In genomic region chr8:107572497-107572896, GRCm38 (mm10) we compare ENCODE assay signal across 8 mouse cellular contexts. TPM values are rescaled to one million over a fixed set of nuclear protein-coding genes. Genes with fewer than 3 reads are reported as not detected.
A peak's percentile ranks its signal among the peaks of the same experiment; 100 is the strongest.
DNase-seq lines count a peak whose midpoint lies in the region; ATAC-seq and TF ChIP-seq lines count a peak whose summit lies in the region.

No protein-coding gene starts in this region.

- H3K4me1 ChIP-seq in forebrain, embryonic 14.5 days (ENCODE audit: control insufficient read depth, insufficient read depth, low read length), result peaks cover 4% of the 10 kb centered on the region; the same call in 1 of the 2 replicates
- H3K4me1 ChIP-seq in forebrain, embryonic 12.5 days, result 0 out of 2 replicates have a peak, but pooled peaks cover 3% of the 10 kb centered on the region

- ATAC-seq in forebrain, embryonic 14.5 days, result no peak
- ATAC-seq in forebrain, embryonic 12.5 days (ENCODE audit: low FRiP score), result no peak
- no peak for ATAC-seq in Patski

- in situ Hi-C loops in Patski (cut with MboI; ENCODE audit: low pct_unique_long_range_greater_than_20kb), result loop anchor here (10.0 kb wide), 1 partner anchor 468 kb away; no protein-coding TSS in a partner anchor

- POLR2A ChIA-PET in Patski (lab: Charles Lee), result interaction anchor here (0.6 to 1.5 kb wide), 2 partner anchors 17 to 38 kb away, joined by 3 read pairs; no protein-coding TSS in a partner anchor

- H3K4me3 ChIP-seq in forebrain, embryonic 14.5 days (ENCODE audit: low read depth, low read length), result no peak overlapping the region
- no peak overlapping the region for H3K4me3 ChIP-seq in forebrain, embryonic 12.5 days (replicated peaks)

- TF ChIP-seq CTCF in Patski (IDR thresholded peaks at IDR 0.05), result peak; percentile 95

- H3K27me3 ChIP-seq in forebrain, embryonic 14.5 days (replicated peaks; ENCODE audit: control insufficient read depth, insufficient read depth, low read length), result no peaks in the 10 kb centered on the region
- H3K27me3 ChIP-seq in forebrain, embryonic 12.5 days, result no peaks in the 10 kb centered on the region
- H3K27me3 ChIP-seq in Patski, result no peaks in the 10 kb centered on the region
- no peaks in the 10 kb centered on the region for H3K27me3 ChIP-seq in splenic B cell, adult 2 months (ENCODE audit: control insufficient read depth, insufficient read depth, low read length, poor library complexity, severe bottlenecking)

- H3K4me2 ChIP-seq in forebrain, embryonic 14.5 days (ENCODE audit: low read length), result no peak overlapping the region
- no peak overlapping the region for H3K4me2 ChIP-seq in forebrain, embryonic 12.5 days

- H3K9ac ChIP-seq in forebrain, embryonic 14.5 days (ENCODE audit: low read length), result no peak overlapping the region
- no peak overlapping the region for H3K9ac ChIP-seq in forebrain, embryonic 12.5 days

- no peaks in the 10 kb centered on the region for H3K36me3 ChIP-seq in forebrain, embryonic 14.5 days (ENCODE audit: control insufficient read depth, insufficient read depth, low read length)
- no peaks in the 10 kb centered on the region for H3K36me3 ChIP-seq in forebrain, embryonic 12.5 days (replicated peaks)
- H3K36me3 ChIP-seq in splenic B cell, adult 2 months (ENCODE audit: control insufficient read depth, insufficient read depth, low read length, poor library complexity, severe bottlenecking), result no peaks in the 10 kb centered on the region

- 55% methylated on average over 4 of the region's 4 CpGs for WGBS in forebrain, embryonic 14.5 days
- 60% methylated on average over 4 of the region's 4 CpGs for WGBS in forebrain, embryonic 12.5 days
- 57% methylated on average over 4 of the region's 4 CpGs for WGBS in large intestine, adult 2 months

- H3K27ac ChIP-seq in forebrain, embryonic 14.5 days (ENCODE audit: low read depth, low read length), result no peak overlapping the region
- H3K27ac ChIP-seq in forebrain, embryonic 12.5 days, result no peak overlapping the region

- DNase-seq in forebrain, embryonic 14.5 days (ENCODE audit: low spot score), result peak; percentile 52
- no peak for DNase-seq in Patski (ENCODE audit: low read depth, low spot score)
- peak; percentile 57 to 78 for DNase-seq in cerebellum, postnatal 25 days
- DNase-seq in heart, adult 8-10 months (ENCODE audit: low spot score), result peak; percentile 66
- peak; percentile 33 for DNase-seq in large intestine, adult 2 months (ENCODE audit: low read depth, low spot score)
- DNase-seq in lung, postnatal 36 days, result peak; percentile 83
- DNase-seq in splenic B cell, adult 2 months (ENCODE audit: low read depth, low spot score), result peak; percentile 85

- H3K9me3 ChIP-seq in forebrain, embryonic 14.5 days (replicated peaks; ENCODE audit: control insufficient read depth, low read length), result no peaks in the 10 kb centered on the region
- H3K9me3 ChIP-seq in forebrain, embryonic 12.5 days, result no peaks in the 10 kb centered on the region

- CTCF ChIA-PET in Patski (lab: Charles Lee), result interaction anchor here (0.6 to 5.0 kb wide), 26 partner anchors 10 to 464 kb away, joined by 3 to 68 read pairs (median 4); no protein-coding TSS in a partner anchor

RNA-seq across cellular contexts. Expression of gene Psmd7, which starts 15.8 kb away (rescaled TPM):
- polyA plus RNA-seq in forebrain, embryonic 14.5 days (2014; fragmentation: Nextera tagmentation; extraction: Ambion mirVana), result 247 and 252 TPM in 2 replicates
- polyA plus RNA-seq in forebrain, embryonic 12.5 days (2016; fragmentation: Nextera tagmentation; extraction: Ambion mirVana), result 291 and 295 TPM in 2 replicates
- 169 TPM for polyA plus RNA-seq in Patski (2021)
- total RNA-seq in heart, adult 8-10 months (2022), result 100 to 1,000 TPM; 103 to 113 (median 104) TPM
- polyA plus RNA-seq in large intestine, adult 2 months (2012; rRNA removed), result 46.3 and 49.9 TPM in 2 replicates
